Mouse (Mus musculus) myocyte (in vitro differentiated cells): Measurements from ENCODE around the gene Ankrd23. TPM values are rescaled to one million over a fixed set of nuclear protein-coding genes. Genes with fewer than 3 reads are reported as not detected.

ENCODE experiments used
- H3K27me3 ChIP-seq: one replicate; pipeline ENCODE4 v1.6.1; 2011; ENCODE audit not compliant: control insufficient read depth, insufficient read depth, insufficient read length
- H3K36me3 ChIP-seq: one replicate; pipeline ENCODE4 v1.6.1; 2011; ENCODE audit not compliant: control insufficient read depth, insufficient read depth
- H3K4me2 ChIP-seq: one replicate; pipeline ENCODE4 v1.6.1; 2011; ENCODE audit warnings: low read depth, control low read depth
- H3K4me3 ChIP-seq: one replicate; pipeline ENCODE4 v1.5.1; 2011; ENCODE audit warnings: mild to moderate bottlenecking, control low read depth, moderate library complexity
- H3K79me2 ChIP-seq: one replicate; pipeline ENCODE4 v1.6.1; 2011; ENCODE audit not compliant: control insufficient read depth, insufficient read depth
- H3ac ChIP-seq: one replicate; pipeline ENCODE4 v1.6.1; 2011; ENCODE audit not compliant: control insufficient read depth, insufficient read length
- CEBPB ChIP-seq: IDR thresholded peaks from 2 replicates; pipeline ENCODE4 v1.6.1; 2011; ENCODE audit warnings: mild to moderate bottlenecking, moderate library complexity; ENCODE audit not compliant: poor library complexity, insufficient read depth, severe bottlenecking
- E2F4 ChIP-seq: IDR thresholded peaks from one replicate; pipeline ENCODE4 v1.6.1; 2011; ENCODE audit warnings: mild to moderate bottlenecking, control low read depth, moderate library complexity; ENCODE audit not compliant: insufficient read depth
- MAX ChIP-seq: IDR thresholded peaks from one replicate; pipeline ENCODE4 v1.6.1; 2011; ENCODE audit warnings: low read depth, mild to moderate bottlenecking, control low read depth
- MYOD1 ChIP-seq, 3 experiments: IDR thresholded peaks; one replicate each; pipeline ENCODE4 v1.6.1; 2011; ENCODE audit warnings: control low read depth in 2 of 3, low read depth in 2 of 3, mild to moderate bottlenecking in 2 of 3, moderate library complexity in 1 of 3; ENCODE audit not compliant: insufficient read length in 2 of 3, control insufficient read depth in 1 of 3
- MYOG ChIP-seq, 3 experiments: IDR thresholded peaks; one replicate each; pipeline ENCODE4 v1.6.1; 2011; ENCODE audit warnings: control low read depth in 2 of 3, low read depth in 2 of 3, mild to moderate bottlenecking in 2 of 3; ENCODE audit not compliant: insufficient read length in 2 of 3, control insufficient read depth in 1 of 3, insufficient read depth in 1 of 3
- POLR2A ChIP-seq: IDR thresholded peaks from one replicate; pipeline ENCODE4 v1.6.1; 2011; ENCODE audit warnings: low read depth, mild to moderate bottlenecking, control low read depth, moderate library complexity; ENCODE audit not compliant: insufficient read length
- POLR2AphosphoS2 ChIP-seq: IDR thresholded peaks from one replicate; pipeline ENCODE4 v1.6.1; 2011; ENCODE audit warnings: low read depth, control low read depth; ENCODE audit not compliant: insufficient read length
- REST ChIP-seq: IDR thresholded peaks from one replicate; pipeline ENCODE4 v1.6.1; 2011; ENCODE audit warnings: mild to moderate bottlenecking, control low read depth, moderate library complexity; ENCODE audit not compliant: insufficient read depth, insufficient read length
- SRF ChIP-seq: IDR thresholded peaks from one replicate; pipeline ENCODE4 v1.6.1; 2011; ENCODE audit warnings: low read depth; ENCODE audit not compliant: control insufficient read depth, insufficient read length
- TCF12 ChIP-seq: IDR thresholded peaks from one replicate; pipeline ENCODE4 v1.6.1; 2011; ENCODE audit warnings: mild to moderate bottlenecking, control low read depth; ENCODE audit not compliant: poor library complexity, insufficient read depth, severe bottlenecking
- TCF3 ChIP-seq: IDR thresholded peaks from one replicate; pipeline ENCODE4 v1.6.1; 2011; ENCODE audit warnings: low read depth, control low read depth; ENCODE audit not compliant: insufficient read length
- USF1 ChIP-seq: IDR thresholded peaks from one replicate; pipeline ENCODE4 v1.6.1; 2011; ENCODE audit warnings: low read depth, mild to moderate bottlenecking, control low read depth, moderate library complexity
- polyA plus RNA-seq: library from polyadenylated mRNA; unstranded; fragments of >200 nt; fragmentation: generic; extraction: Trizol; gene quantifications from one replicate; pipeline ENCODE4 v1.2.1, GENCODE M21; 2012; ENCODE audit warnings: missing spikeins

The Ankrd23 gene
- polyA plus RNA-seq, 1 experiment, result 78.6 TPM

- Histone ChIP-seq H3K4me2 (no peak overlapping the region), H3K36me3 (peaks cover 3% of the 10 kb centered on the region), H3K79me2 (no peaks in the 10 kb centered on the region), H3K27me3 (no peaks in the 10 kb centered on the region), H3ac (no peak overlapping the region), H3K4me3 (no peak overlapping the region)
- TF ChIP-seq POLR2AphosphoS2, result no peak
- no peak for TF ChIP-seq TCF3
- no peak for TF ChIP-seq E2F4
- no peak for TF ChIP-seq REST
- TF ChIP-seq SRF, result no peak
- TF ChIP-seq MYOG (IDR thresholded peaks at IDR 0.05; ENCODE audit: control insufficient read depth in 1 of 3, insufficient read depth in 1 of 3, insufficient read length in 2 of 3, low read depth in 2 of 3), result no peak
- TF ChIP-seq CEBPB, result no peak
- no peak for TF ChIP-seq MYOD1 (IDR thresholded peaks at IDR 0.05; ENCODE audit: control insufficient read depth in 1 of 3, insufficient read length in 2 of 3, low read depth in 2 of 3)
- TF ChIP-seq USF1, result no peak
Observed at GRCm38 (mm10) chr1:36530485-36530884, 6.2 kb downstream of the Ankrd23 start.

DNA sequence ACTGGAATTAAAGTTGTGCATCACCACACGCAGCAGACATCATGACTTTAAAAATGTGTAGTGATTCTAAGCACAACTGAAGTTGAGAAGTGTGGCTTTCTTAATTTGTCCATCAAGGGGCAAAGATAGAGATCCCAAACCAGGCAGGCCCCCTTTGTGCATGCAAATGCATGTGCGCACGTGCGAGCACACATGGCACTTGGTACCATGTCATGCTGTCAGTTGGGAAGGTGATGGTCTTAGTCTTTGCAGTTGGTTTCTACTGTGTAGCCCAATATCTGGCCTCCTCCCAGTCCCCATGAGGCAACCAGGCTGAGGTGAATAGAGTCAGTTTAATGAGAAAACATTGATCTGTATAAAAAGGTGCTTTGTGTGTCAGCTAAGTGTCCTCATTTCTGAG is 6.8 kb downstream of the Ankrd23 start:
- Histone ChIP-seq H3K79me2 (no peaks in the 10 kb centered on the region), H3K4me2 (no peak overlapping the region), H3K36me3 (peaks cover 5% of the 10 kb centered on the region), H3K27me3 (no peaks in the 10 kb centered on the region), H3K4me3 (no peak overlapping the region), H3ac (no peak overlapping the region)
- TF ChIP-seq TCF3 (no peak), POLR2AphosphoS2 (peak; percentile 56), POLR2A (peak; percentile 16)

DNA sequence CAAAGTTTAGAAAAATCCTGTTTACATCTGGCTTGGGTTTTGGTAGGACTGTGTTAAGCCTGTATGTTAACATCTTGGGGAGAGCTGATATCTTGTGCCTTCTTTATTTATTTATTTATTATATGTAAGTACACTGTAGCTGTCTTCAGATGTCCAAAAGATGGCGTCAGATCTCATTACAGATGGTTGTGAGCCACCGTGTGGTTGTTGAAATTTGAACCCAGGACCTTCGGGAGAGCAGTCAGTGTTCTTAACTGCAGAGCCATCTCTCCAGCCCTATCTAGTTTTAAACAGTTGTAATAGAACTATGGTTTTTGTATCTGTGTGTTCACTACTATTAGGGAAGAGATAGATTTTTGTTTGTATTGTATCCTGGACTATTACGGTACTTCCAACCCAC is 7.4 kb downstream of the Ankrd23 start:
- Histone ChIP-seq H3K79me2 (no peaks in the 10 kb centered on the region), H3K27me3 (no peaks in the 10 kb centered on the region), H3K36me3 (peaks cover 9% of the 10 kb centered on the region), H3ac (no peak overlapping the region), H3K4me2 (no peak overlapping the region), H3K4me3 (no peak overlapping the region)
- TF ChIP-seq E2F4, result no peak
- TF ChIP-seq TCF12, result no peak
- TF ChIP-seq TCF3, result no peak
- TF ChIP-seq MYOG (IDR thresholded peaks at IDR 0.05; ENCODE audit: control insufficient read depth in 1 of 3, insufficient read depth in 1 of 3, insufficient read length in 2 of 3, low read depth in 2 of 3), result no peak
- TF ChIP-seq USF1, result no peak
- no peak for TF ChIP-seq POLR2AphosphoS2
- TF ChIP-seq POLR2A, result no peak
- TF ChIP-seq CEBPB, result no peak
- no peak for TF ChIP-seq MAX
- TF ChIP-seq SRF, result no peak
- TF ChIP-seq MYOD1 (IDR thresholded peaks at IDR 0.05; ENCODE audit: control insufficient read depth in 1 of 3, insufficient read length in 2 of 3, low read depth in 2 of 3), result no peak
- TF ChIP-seq REST, result no peak

- Histone ChIP-seq H3K4me2 (no peak overlapping the region), H3K4me3 (no peak overlapping the region), H3K79me2 (no peaks in the 10 kb centered on the region), H3K36me3 (peaks cover 9% of the 10 kb centered on the region), H3K27me3 (no peaks in the 10 kb centered on the region), H3ac (no peak overlapping the region)
- peak in 1 of 3 experiments; percentile 29 for TF ChIP-seq MYOG (IDR thresholded peaks at IDR 0.05; ENCODE audit: control insufficient read depth in 1 of 3, insufficient read depth in 1 of 3, insufficient read length in 2 of 3, low read depth in 2 of 3)
- peak; percentile 46 for TF ChIP-seq POLR2AphosphoS2
- peak in 1 of 3 experiments; percentile 20 for TF ChIP-seq MYOD1 (IDR thresholded peaks at IDR 0.05; ENCODE audit: control insufficient read depth in 1 of 3, insufficient read length in 2 of 3, low read depth in 2 of 3)
- TF ChIP-seq MAX, result no peak
Observed at GRCm38 (mm10) chr1:36528351-36528750, 8.3 kb downstream of the Ankrd23 start.

GRCm38 (mm10) chr1:36526903-36527302 is 9.8 kb downstream of the Ankrd23 start:
- Histone ChIP-seq H3K4me2 (no peak overlapping the region), H3K36me3 (peaks cover 12% of the 10 kb centered on the region), H3K79me2 (no peaks in the 10 kb centered on the region), H3K4me3 (no peak overlapping the region), H3ac (no peak overlapping the region), H3K27me3 (no peaks in the 10 kb centered on the region)
- no peak for TF ChIP-seq SRF
- TF ChIP-seq MYOD1 (IDR thresholded peaks at IDR 0.05; ENCODE audit: control insufficient read depth in 1 of 3, insufficient read length in 2 of 3, low read depth in 2 of 3), result no peak
- TF ChIP-seq POLR2A, result no peak
- no peak for TF ChIP-seq REST
- no peak for TF ChIP-seq TCF3
- no peak for TF ChIP-seq CEBPB
- peak; percentile 9 for TF ChIP-seq POLR2AphosphoS2

DNA sequence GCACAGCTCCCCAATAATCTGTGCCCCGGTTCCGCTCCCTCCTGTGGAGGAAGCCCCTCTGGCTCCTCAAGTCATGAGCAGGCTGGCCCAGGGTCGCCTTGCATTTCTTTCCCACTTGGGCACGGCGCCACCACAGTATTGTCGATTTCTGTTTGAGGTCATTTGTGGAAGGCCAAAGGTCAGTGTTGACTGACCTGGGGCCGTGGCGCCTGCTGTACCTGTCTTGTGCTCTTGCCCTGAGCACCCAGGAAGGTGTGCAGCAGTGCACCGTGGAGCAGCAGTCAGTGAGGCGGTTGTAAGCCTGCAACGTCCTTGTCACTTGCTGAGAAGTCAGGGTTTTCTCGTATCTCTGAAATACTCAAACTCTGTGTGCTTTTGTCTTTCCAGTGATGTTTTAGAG is 10.9 kb downstream of the Ankrd23 start:
- H3ac ChIP-seq, result no peak overlapping the region
- H3K79me2 ChIP-seq, result no peaks in the 10 kb centered on the region
- no peaks in the 10 kb centered on the region for H3K27me3 ChIP-seq
- H3K36me3 ChIP-seq, result peaks cover 16% of the 10 kb centered on the region
- no peak for TF ChIP-seq TCF3
- TF ChIP-seq TCF12, result no peak
- TF ChIP-seq MYOD1 (IDR thresholded peaks at IDR 0.05; ENCODE audit: control insufficient read depth in 1 of 3, insufficient read length in 2 of 3, low read depth in 2 of 3), result no peak
- TF ChIP-seq CEBPB, result no peak
- no peak for TF ChIP-seq E2F4
- no peak for TF ChIP-seq USF1
- no peak for TF ChIP-seq REST
- no peak for TF ChIP-seq MAX
- H3K4me3 ChIP-seq, result no peak overlapping the region
- H3K4me2 ChIP-seq, result no peak overlapping the region
